Mouse (Mus musculus): ENCODE measurements around the gene Arl11. TPM values are rescaled to one million over a fixed set of nuclear protein-coding genes. Genes with fewer than 3 reads are reported as not detected.

The Arl11 gene
- 2.1 TPM for polyA plus RNA-seq (2014; fragmentation: Illumina TruSeq; extraction: RNeasy Lipid Tissue Mini Kit (QIAGEN cat#74804); ENCODE audit: low replicate concordance)

DNA sequence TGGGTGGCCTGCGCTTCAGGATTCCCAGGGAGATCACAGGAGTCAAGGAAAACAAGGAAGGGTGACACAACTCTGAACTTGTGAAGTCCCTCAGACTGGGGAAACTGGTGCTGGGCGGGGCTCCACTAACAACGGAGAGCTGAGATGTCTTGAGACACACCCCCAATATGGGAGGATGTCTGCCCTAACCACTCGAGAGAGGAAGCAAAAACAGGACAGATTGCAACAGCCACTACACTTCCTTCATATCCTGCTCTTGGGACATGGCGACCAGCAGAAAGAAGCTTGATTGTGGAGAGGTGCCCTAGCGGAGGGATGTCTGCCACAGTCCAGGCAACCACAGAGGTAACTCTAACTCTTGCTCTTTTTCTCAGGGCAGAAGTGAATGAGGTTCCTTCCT is at the start of gene Arl11:
Gene Arl11 (plus strand): TSS at position 161 of the 400 bp plus-strand sequence.

DNA sequence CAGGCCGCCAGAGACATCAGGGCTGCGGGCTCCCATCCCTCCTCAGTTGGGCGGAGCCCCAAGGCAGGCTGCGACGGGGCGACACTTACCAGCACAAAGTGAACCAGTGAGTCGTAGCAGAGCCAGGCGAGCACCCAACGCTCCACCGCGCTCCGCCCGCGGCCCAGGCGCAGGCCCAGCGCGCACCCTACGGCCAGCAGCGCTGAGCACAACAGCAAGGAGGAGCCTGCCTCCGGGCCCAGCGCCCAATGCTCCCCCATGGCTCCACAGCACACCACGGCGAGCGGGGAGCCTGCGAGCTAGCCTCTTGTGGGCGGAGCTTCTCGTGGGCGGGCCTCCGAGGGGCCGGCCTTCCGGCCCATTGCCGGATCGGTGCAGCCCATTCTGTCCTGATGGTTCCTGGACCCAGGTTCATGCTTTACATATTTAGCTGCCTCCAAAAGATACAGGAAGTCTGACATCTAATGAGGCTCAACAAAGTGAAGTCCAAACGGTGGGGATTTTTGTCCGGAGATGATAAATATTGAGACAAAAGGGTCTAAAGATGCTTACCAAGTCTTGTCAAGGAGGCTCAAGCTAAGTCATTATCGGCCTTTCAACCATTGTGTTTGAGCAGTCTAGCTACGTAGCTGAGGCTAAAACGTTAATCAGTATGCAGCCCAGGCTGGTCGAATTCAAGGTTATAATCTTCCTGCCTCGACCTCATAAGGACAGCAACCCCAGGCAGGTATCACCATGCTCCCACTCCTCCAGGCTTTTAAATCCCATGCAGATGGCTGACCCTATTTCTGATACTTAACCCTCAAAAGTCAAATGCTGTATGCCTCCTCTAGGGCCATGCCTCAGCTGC is 50.8 kb downstream of the Arl11 start, which contains the start of gene Ebpl:
Gene Ebpl (minus strand): TSS at position 309 of the 850 bp plus-strand sequence.

Other genes starting within 250 kb of the Arl11 start
- 2.2 TPM for gene Sacs, start 171.3 kb upstream of the Arl11 start, polyA plus RNA-seq (2014; fragmentation: Illumina TruSeq; extraction: RNeasy Lipid Tissue Mini Kit (QIAGEN cat#74804); ENCODE audit: low replicate concordance)
- not detected for gene Sgcg, start 51.3 kb upstream of the Arl11 start, polyA plus RNA-seq (2014; fragmentation: Illumina TruSeq; extraction: RNeasy Lipid Tissue Mini Kit (QIAGEN cat#74804); ENCODE audit: low replicate concordance)
- 3.6 TPM for gene Ebpl, start 50.7 kb downstream of the Arl11 start, polyA plus RNA-seq (2014; fragmentation: Illumina TruSeq; extraction: RNeasy Lipid Tissue Mini Kit (QIAGEN cat#74804); ENCODE audit: low replicate concordance)
- gene Kpna3, start 130.1 kb downstream of the Arl11 start, polyA plus RNA-seq (2014; fragmentation: Illumina TruSeq; extraction: RNeasy Lipid Tissue Mini Kit (QIAGEN cat#74804); ENCODE audit: low replicate concordance): 71.1 TPM
- gene Spryd7, start 247.1 kb downstream of the Arl11 start, polyA plus RNA-seq (2014; fragmentation: Illumina TruSeq; extraction: RNeasy Lipid Tissue Mini Kit (QIAGEN cat#74804); ENCODE audit: low replicate concordance): 157 TPM